Mouse (Mus musculus): ENCODE measurements at regions not wholly inside any gene's neighbourhood (a gene's known extent, or its start where the extent isn't known, plus 50 kb on each side); places are given as distances from the start of the nearest gene placed in this dataset.

DNA sequence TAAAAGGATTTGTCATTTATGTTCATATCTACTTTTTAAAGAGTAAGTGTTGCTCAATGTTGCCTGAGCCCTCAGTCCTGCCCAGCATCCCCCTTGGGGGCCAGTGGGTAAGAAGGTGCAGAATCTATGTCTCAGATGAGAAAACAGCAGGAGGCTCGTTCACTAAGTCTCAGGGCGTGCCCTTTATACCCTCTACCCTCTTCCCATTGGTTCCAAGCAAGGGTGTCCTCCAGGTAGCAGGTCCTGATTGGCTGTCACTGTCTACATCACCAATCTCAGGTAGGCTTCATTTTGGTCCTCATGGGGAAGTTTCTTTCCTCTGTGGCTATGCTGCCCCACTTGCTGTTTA lies 420.3 kb downstream of the Basp1 start:
- TF ChIP-seq CTCF (conservative IDR thresholded peaks at IDR 0.05; ENCODE audit: low read length), result no peak
- no peak for TF ChIP-seq NANOG (IDR thresholded peaks at IDR 0.05; ENCODE audit: borderline replicate concordance, low read length)
- TF ChIP-seq POU5F1 (IDR thresholded peaks at IDR 0.05; ENCODE audit: borderline replicate concordance, low read length), result no peak
